Mouse (Mus musculus) CH12.LX (cell line): Measurements from ENCODE around the gene Pafah1b2.

Experiments used
- CTCF ChIP-seq, 2 experiments: IDR thresholded peaks in 1 of 2; conservative IDR thresholded peaks in 1 of 2; 2 replicates each; pipeline ENCODE4 v1.5.1; 2011 to 2012; ENCODE audit warnings: low read depth in 2 of 2, low read length in 2 of 2, improper control_type of control experiment in 1 of 2, inconsistent platforms in 1 of 2, mild to moderate bottlenecking in 1 of 2, moderate library complexity in 1 of 2
- MAFK ChIP-seq: IDR thresholded peaks from 2 replicates; pipeline ENCODE4 v1.6.1; 2011; ENCODE audit warnings: low read length, improper control_type of control experiment; ENCODE audit not compliant: insufficient replicate concordance
- POLR2A ChIP-seq: IDR thresholded peaks from 2 replicates; pipeline ENCODE4 v1.6.1; 2011; ENCODE audit warnings: low read depth, mild to moderate bottlenecking, improper control_type of control experiment, low read length
- RAD21 ChIP-seq: IDR thresholded peaks from 2 replicates; pipeline ENCODE4 v1.6.1; 2011; ENCODE audit warnings: low read depth, mild to moderate bottlenecking, low read length, improper control_type of control experiment, moderate library complexity
- UBTF ChIP-seq: IDR thresholded peaks from 2 replicates; pipeline ENCODE4 v1.6.1; 2012; ENCODE audit warnings: low read depth, mild to moderate bottlenecking, inconsistent platforms, low read length, improper control_type of control experiment, moderate library complexity

- TF ChIP-seq UBTF (no peak), RAD21 (no peak), POLR2A (no peak), CTCF (conservative IDR thresholded peaks at IDR 0.05 in 1 of 2, IDR thresholded peaks at IDR 0.05 in 1 of 2; ENCODE audit: low read depth in 2 of 2, low read length in 2 of 2) (no peak), MAFK (no peak)
These were observed 72.7 kb downstream of the Pafah1b2 start for GRCm38 (mm10) chr9:45939794-45940193.
